Mouse (Mus musculus): ENCODE results near the gene Phc2.

DNA sequence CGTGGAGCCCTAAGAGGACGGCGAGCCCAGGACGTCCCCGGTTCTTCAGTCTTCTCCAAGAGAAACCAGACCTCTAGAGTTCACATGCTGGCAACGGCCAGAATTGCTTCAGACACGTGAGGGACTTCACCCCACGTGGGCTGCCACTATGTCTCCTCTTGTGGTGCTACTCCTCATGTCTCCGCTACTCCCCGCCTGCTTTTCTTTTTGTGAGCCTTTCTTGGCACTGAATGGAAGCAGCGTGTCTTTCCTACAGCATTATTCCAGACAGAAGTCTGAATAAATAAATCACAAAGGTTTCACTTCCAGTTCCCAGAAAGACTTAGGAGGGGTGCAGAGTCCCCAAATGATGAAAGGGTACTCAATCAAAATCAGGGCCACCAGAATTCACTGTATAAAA is 46.8 kb upstream of the Phc2 start:
- no peak for TF ChIP-seq CTCF (IDR thresholded peaks at IDR 0.05; ENCODE audit: extremely low read depth, insufficient read length, insufficient replicate concordance, low read depth, low read length)
- TF ChIP-seq POLR2A (IDR thresholded peaks at IDR 0.05; ENCODE audit: low read depth, low read length): no peak

Measured in small intestine, adult 2 months (tissue).